Mouse (Mus musculus) thymus, adult 2 months (tissue): ENCODE data around the gene Sptb.

Experiments used
- CTCF ChIP-seq: fragments of 200-500 bp; IDR thresholded peaks from 2 replicates; pipeline ENCODE4 v1.5.1; 2012; ENCODE audit warnings: mild to moderate bottlenecking, control low read depth, low read length, moderate library complexity, borderline replicate concordance; ENCODE audit not compliant: control insufficient read depth, poor library complexity, insufficient read depth; ENCODE audit errors: extremely low read depth
- POLR2A ChIP-seq: fragments of 200-500 bp; IDR thresholded peaks from 2 replicates; pipeline ENCODE4 v1.6.1; 2012; ENCODE audit warnings: mild to moderate bottlenecking, low read length, control low read depth, moderate library complexity; ENCODE audit not compliant: control insufficient read depth, poor library complexity, insufficient read depth; ENCODE audit errors: extremely low read depth

DNA sequence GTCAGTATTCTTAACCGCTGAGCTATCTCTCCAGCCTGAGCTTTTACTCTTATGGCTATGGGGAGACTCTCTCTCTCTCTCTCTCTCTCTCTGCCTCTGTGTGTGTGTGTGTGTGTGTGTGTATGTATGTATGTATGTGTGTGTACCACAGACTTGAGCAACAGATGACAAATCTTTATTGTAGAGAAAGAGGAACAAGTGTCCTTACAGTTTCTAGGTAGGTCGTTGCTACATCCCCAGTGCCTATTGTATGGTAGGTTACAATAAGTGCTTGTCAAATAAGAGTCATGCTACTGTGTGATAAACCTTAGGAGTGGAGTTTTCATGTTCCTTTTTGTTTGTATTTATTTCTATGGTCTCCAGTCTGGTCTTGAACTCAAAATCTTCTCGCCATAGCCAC, 170.2 kb downstream of the Sptb start:
- TF ChIP-seq CTCF = no peak
- TF ChIP-seq POLR2A = no peak
